Mouse (Mus musculus) right cerebral cortex, adult 18-20 months (tissue): ENCODE results near the gene Alkbh3.

Experiments used
- DNase-seq: peaks from one replicate; pipeline ENCODE4 v3.0.0; 2022; ENCODE audit warnings: mixed read lengths

The Alkbh3 gene

GRCm38 (mm10) chr2:93992259-93992658 is 18.3 kb downstream of the Alkbh3 start:
- DNase-seq, result peak; percentile 36

DNA sequence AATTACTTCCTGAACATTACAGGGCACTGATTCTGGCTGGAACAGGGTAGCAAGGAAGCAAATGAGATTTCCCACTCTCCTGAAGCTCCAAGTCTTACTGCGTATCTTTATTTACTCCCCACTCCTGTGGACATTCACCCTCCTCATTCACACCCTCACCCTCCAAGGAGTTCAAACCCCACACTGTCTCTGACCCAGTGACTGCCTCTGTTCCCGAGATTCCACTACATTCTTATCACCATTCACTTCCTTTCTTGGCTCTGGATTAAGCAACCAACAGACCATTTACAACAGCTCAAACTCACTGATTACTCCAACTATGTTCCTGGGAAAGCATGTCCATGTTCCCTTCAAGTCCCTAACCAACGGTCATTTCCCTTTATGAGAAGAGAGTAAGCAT is 19.3 kb downstream of the Alkbh3 start:
- no peak for DNase-seq

- no peak for DNase-seq
These were observed 22.2 kb downstream of the Alkbh3 start for GRCm38 (mm10) chr2:93988440-93988839.

DNA sequence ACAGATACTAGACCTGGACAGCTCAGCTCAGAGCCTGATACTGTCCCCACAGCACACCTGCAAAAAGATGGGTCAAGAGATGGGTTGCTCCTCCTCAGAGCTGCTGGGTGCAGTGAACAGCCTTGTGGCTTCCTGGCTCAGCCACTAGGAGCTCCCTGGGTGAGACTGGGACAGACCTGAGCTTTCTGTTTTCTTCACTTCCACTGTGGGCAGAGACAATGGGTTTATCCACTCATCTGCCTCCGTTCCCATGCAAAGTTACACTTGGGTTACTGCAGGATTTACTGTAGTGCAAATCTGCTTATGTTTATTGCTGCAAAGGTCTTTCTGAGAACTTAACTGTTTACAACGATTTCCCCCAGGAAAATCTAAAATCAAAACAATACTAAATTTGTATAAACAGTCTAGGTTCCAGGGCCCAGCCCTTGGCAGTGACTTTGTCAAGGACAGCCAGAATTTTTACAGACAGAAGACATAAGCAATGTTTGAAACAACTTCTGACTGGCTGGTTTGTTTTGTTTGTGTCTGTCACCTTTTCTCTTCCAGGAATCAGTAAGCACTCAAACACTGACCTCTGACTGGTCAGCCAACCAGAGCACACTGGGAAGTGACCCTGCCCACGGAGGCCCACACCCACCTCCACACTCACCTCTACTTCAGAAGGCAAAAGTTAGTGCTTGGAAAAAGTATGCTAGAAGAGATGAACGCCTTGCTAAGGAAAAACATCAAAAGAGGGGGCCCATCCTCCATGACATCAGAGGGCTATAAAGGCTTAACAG is 28.0 kb downstream of the Alkbh3 start:
- no peak for DNase-seq

DNA sequence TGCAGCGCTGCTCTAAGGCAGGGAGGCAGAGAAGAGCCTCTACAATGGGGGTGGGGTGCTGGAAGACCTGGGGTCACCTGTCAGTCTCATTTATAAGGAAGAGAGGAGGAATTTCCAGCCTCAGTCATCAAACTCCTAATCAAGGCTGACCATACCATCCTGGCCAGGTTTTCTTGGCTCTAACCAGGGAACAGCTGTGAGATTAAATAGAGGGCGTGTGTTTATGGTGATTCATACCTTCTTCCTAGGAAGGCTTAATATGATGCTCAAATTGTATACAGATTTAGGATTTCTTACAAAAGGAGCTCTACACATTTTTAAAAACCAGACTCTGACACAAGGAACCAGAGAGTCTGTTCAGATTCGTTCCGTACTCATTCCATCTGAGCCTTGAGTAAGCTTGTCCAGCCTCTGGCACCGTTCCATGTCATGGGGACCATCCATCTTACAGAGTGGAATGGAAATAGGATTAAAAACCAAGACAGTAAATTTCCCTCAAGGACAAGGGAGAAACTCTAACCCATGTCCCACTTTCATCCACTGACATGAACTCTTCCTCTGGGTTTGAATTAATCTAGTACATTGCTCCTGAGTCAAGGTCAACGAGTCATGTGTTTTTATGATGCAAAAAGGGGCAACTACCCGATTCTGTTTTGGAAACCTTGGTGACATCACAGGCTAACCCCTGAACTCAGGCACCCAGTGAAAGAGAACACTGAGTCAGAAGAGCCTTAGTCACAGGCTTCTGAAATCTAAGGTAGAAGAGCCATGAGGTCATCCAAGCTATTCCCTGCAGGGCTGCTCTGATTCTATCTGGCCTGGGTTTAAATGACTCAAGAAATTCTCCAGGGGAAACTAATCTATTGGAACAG is 31.1 kb downstream of the Alkbh3 start:
- DNase-seq, result no peak

DNA sequence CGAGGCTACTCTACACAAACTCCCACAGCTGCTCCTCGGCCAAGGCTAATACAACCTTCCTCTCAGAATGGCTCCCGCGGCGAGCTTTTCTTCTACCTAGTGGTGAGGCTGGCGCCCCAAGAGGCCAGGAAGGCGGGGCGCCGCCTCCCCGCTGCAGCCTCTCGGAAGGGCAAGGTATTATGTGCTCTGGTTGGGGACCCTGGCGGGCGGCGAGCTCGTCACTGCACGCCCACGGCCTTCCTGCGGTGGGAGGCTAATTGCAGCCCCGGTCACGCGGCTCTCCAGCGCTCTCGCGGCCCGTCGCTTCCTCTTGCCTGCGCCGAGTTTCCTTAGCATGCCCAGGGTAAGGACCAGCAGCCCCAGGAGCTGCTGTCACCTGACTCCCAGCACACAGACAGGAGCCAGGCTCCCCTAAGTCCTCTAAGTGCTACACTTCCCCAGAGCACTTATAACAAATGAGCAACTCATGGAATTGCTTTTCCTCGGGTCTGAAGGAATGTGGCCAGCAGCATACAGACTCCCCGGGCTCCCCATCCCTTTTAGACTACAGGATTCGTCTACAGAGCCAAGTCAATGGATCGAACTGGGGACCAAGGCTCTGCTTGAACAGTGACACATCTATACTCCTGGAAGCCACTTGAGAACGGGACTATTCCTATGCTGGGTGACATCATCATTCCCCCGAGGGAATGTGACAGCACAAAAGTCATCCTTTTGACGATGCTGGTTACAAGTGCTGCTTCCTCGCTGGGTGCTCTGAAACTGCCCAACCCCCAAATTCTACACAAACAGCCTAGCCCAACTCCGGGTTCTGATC is 34.0 kb downstream of the Alkbh3 start:
- peak; percentile 65 for DNase-seq

DNA sequence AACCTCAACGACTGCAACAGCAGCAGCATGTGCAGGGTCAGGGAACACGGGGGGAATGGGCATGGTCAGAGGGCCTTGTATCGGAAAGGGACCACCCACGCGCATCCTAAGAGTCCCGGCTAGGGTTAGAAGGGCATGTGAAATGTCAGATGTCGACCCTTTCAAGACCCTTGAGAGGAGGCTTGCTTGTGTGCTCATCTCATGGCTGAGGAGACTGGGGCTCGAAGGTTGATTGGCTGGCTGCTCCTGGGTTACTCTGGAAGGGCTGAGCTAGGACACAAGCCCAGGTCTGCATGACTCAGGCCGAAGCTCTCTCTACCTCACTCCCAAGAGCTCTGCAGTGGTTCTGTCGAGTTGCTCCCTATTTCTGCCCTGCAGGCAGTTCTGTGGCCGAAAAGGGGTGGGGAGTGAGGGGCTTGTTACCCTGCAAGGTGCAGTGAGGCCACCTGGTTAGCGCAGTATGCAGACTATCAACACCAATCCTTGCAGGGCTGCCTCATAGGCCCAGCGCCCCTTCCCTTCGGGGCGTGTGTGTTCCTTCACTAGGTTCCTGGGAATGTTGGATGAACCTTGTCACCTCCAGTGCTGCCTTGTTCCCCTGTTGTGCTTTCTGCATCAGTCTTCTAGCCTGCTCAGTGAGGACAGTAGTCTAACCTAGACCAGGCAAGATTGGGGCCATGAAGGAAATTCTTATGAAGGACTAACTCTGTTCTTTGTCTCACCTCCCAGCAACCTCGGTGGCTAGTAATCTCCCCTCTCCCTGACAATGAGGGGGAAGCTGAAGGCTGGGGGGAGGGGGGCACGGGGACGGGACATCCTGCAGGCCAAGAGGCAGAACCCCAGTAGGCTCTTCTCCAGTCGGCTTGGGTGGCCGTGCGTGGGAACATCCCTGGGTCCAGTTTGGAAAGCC is 34.8 kb downstream of the Alkbh3 start:
- no peak for DNase-seq

DNA sequence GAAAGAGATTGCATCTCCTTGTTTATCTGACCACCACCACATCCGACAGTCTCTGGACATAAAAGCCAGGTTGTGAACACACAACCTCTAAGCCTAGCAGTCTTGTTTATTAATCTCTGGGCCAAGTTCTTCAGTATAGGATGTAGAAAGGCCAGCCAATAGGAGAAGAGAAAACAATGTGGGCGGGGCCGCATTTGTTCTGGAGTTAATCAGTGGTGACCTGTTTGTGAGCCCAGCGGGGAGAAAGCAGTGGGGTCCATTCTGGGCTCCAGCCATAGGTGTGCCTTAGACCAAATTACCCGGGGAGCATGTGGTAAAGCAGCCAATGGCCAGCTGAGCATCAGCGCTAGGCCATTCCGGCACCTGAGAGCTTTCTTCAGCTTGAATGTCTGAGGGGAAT is 35.6 kb downstream of the Alkbh3 start:
- no peak for DNase-seq

DNA sequence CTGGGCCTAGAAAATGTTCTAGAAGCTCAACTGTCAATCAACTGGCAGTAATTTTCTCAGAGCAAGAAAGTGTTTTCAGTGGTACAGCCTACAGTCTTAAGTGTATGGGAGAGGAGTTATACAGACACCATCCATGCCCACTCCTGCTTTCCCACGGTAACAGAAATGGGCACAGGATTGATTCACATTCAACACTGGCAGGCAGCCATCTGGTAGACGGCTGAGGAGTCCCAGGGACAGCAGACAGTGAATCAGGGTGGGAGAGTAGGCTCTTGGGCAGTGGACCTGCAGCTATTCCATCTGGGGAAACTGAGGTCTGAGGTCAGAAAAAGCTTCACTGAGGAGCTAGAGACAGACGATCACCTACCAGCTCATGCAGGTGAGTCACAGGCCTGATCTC is 39.0 kb downstream of the Alkbh3 start:
- no peak for DNase-seq

- DNase-seq, result no peak
These were observed 46.0 kb downstream of the Alkbh3 start for GRCm38 (mm10) chr2:93964494-93965160.

- no peak for DNase-seq
These were observed 46.8 kb downstream of the Alkbh3 start for GRCm38 (mm10) chr2:93963802-93964201.

DNA sequence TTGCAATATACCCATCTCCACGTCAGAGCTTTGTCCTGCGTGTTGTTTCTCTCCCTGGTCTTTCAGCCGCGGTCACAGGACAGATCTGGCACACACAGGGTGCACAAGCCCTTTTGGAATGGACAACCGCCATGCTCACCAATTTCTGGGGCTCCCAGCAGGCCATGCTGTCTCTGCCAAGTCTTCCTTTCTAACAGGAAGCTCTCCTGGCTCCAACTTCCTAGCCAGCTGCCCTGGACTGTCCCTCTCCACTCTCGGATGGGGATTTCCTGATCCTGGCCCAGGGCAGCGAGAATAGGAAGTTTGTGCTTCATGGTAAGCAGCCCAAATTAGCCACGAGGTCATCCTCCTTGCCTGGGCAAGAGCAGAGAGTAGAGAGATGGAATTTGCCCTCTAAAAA is 48.9 kb downstream of the Alkbh3 start:
- no peak for DNase-seq

DNA sequence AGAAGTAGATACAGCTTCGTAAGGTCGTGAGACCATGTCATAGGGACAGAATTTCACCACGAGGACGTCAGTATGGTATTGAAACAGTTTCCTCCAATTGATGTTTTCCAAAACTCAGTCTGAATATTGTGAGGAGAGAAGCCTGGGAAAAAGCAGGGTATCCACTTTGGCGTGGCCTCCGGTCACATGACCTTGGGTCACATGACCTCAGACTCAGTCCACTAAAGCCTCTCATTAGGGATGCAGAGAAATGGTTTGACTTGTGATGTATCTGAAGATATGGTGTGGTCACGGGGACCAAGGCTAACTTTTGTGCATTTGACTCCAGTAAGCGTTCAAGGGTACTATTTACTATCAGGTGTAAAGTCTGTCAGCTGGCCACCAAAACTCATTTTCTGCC is 51.3 kb downstream of the Alkbh3 start:
- no peak for DNase-seq

DNA sequence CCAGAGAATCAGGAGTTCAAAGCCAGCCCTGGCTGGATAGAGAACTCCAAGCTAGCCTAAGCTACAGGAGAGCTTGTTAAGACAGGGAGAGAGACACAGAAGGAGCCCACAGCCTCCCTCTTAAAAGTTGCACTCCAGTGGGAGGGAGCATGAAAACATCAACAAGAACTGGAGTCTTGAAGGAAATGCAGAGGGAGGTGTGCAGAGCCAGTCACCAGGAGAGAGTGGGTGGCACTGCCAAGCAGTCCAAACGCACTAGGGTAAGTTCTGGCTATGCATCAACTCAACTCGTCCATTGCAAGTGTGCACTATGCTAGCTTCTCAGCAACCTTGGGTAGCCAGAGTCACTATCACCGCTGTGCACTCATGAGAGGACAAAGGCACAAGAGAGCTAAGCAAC is 52.4 kb downstream of the Alkbh3 start:
- DNase-seq, result peak; percentile 61

GRCm38 (mm10) chr2:93957785-93958175 is 52.8 kb downstream of the Alkbh3 start:
- DNase-seq, result no peak

DNA sequence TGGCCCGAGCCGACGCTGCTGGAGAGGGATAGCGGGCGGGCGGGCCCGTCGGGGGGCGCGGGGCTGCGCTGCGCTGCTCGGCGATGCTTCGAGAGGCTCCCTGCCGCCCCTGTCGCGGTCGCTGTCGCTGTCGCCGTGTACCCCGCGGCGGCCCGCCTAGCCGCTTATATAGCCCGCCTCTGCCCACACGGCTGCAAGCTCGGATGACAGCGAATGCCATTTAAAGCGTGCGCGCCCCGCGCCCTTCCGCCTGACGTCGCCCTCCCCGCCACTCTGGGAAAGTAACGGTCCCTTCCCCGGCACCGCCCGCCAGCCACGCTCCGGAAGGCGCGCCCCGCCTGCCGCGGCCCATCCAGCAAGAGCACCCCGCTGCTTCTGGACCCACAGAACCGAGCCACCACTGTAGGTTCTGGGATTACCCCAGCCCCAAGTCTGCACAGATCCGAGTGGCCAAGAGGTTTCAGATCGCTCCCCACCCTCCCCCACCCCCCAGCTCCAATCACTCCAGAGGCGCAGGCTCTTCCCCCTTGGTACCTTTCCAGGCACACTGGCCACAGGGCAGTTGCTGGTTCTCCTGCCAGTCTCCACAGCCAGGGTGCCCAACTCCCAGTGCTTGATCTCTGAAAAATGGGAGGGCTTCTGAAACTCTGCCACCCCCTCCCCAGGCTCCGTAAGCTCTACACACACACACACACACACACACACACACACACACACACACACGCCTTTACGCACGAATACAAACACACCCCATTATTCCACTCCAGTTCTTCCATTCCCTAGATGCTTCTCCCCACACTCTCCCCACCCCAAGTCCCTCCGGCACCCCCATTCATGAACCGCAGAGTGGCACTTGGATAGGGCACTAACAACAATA is 53.5 kb downstream of the Alkbh3 start, which contains the start of gene Gm13889:
TSS of gene Gm13889 (minus strand) at position 294 of the 877 bp plus-strand sequence.
- peak; percentile 89 for DNase-seq

- peak; percentile 70 for DNase-seq
These were observed 54.2 kb downstream of the Alkbh3 start for GRCm38 (mm10) chr2:93956331-93956801.

GRCm38 (mm10) chr2:93955886-93956285 is 54.7 kb downstream of the Alkbh3 start:
- no peak for DNase-seq

- peak; percentile 56 for DNase-seq
These were observed 55.6 kb downstream of the Alkbh3 start for GRCm38 (mm10) chr2:93954781-93955578.
